Mouse (Mus musculus): ENCODE measurements around the gene Tmem60.

Gene Tmem60

GRCm38 (mm10) chr5:20911741-20912140 lies 29.8 kb downstream of the Tmem60 start:
- no peak for DNase-seq

GRCm38 (mm10) chr5:20913372-20914275 lies 31.6 kb downstream of the Tmem60 start:
- DNase-seq = peak; percentile 77 to 80

- no peak for DNase-seq
These were observed 37.0 kb downstream of the Tmem60 start for GRCm38 (mm10) chr5:20918967-20919366.

- no peak for DNase-seq
These were observed 37.6 kb downstream of the Tmem60 start for GRCm38 (mm10) chr5:20919566-20919965.

GRCm38 (mm10) chr5:20924608-20925007 lies 42.6 kb downstream of the Tmem60 start:
- DNase-seq = no peak

GRCm38 (mm10) chr5:20925451-20925850 lies 43.5 kb downstream of the Tmem60 start:
- DNase-seq = no peak

GRCm38 (mm10) chr5:20929669-20930151 lies 47.7 kb downstream of the Tmem60 start:
- DNase-seq = no peak

- no peak for DNase-seq
These were observed 48.4 kb downstream of the Tmem60 start for GRCm38 (mm10) chr5:20930430-20930829.

GRCm38 (mm10) chr5:20931300-20931699 lies 49.3 kb downstream of the Tmem60 start:
- no peak for DNase-seq

- DNase-seq = no peak
These were observed 50.6 kb downstream of the Tmem60 start for GRCm38 (mm10) chr5:20932585-20932984.

- no peak for DNase-seq
These were observed 53.9 kb downstream of the Tmem60 start for GRCm38 (mm10) chr5:20935934-20936333.
